Mouse (Mus musculus) liver, embryonic 14.5 days (tissue): Measurements from ENCODE around the gene Ppp1r14a.

ENCODE experiments used
- CTCF ChIP-seq: IDR thresholded peaks from 2 replicates; pipeline ENCODE4 v1.5.1; 2016; ENCODE audit warnings: antibody characterized with exemption, low read depth, control low read depth
- EP300 ChIP-seq: IDR thresholded peaks from 2 replicates; pipeline ENCODE4 v1.6.1; 2016; ENCODE audit warnings: antibody characterized with exemption, low read depth

GRCm38 (mm10) chr7:29282074-29282554 is 7.0 kb upstream of the Ppp1r14a start:
- TF ChIP-seq CTCF (no peak), EP300 (no peak)
